Mouse (Mus musculus) liver, embryonic 13.5 days (tissue): ENCODE data around the gene Celf1. TPM values are rescaled to one million over a fixed set of nuclear protein-coding genes. Genes with fewer than 3 reads are reported as not detected.

ENCODE experiments used
- ATAC-seq: fragments of 200-750 bp; cut with Nextera tagmentation; 2 replicates; pipeline ENCODE4 v1.8.0; 2017; ENCODE audit warnings: low read depth, mild to moderate bottlenecking, moderate number of reproducible peaks, moderate library complexity
- DNase-seq: peaks from one replicate; pipeline ENCODE4 v3.0.0; 2022
- H3K27ac ChIP-seq: fragments of 300-500 bp; sonication (generic); 2 replicates; pipeline ENCODE4 v1.5.1; 2015; ENCODE audit warnings: moderate library complexity, mild to moderate bottlenecking, inconsistent platforms
- H3K27me3 ChIP-seq: fragments of 300-500 bp; sonication (generic); 2 replicates; pipeline ENCODE4 v1.6.1; 2015; ENCODE audit warnings: mild to moderate bottlenecking, inconsistent platforms
- H3K36me3 ChIP-seq: fragments of 300-500 bp; sonication (generic); 2 replicates; pipeline ENCODE4 v1.6.1; 2015; ENCODE audit warnings: mild to moderate bottlenecking, inconsistent platforms
- H3K4me1 ChIP-seq: fragments of 300-500 bp; sonication (generic); replicated peaks from 2 replicates; pipeline ENCODE4 v1.6.1; 2015; ENCODE audit warnings: inconsistent platforms
- H3K4me2 ChIP-seq: fragments of 300-500 bp; sonication (generic); 2 replicates; pipeline ENCODE4 v1.6.1; 2015; ENCODE audit warnings: inconsistent platforms, mild to moderate bottlenecking, moderate library complexity
- H3K4me3 ChIP-seq: fragments of 300-500 bp; sonication (generic); replicated peaks from 2 replicates; pipeline ENCODE4 v1.5.1; 2015; ENCODE audit warnings: mild to moderate bottlenecking, inconsistent platforms
- H3K9ac ChIP-seq: fragments of 300-500 bp; sonication (generic); 2 replicates; pipeline ENCODE4 v1.6.1; 2015; ENCODE audit warnings: mild to moderate bottlenecking, inconsistent platforms
- H3K9me3 ChIP-seq: fragments of 300-500 bp; sonication (generic); replicated peaks from 2 replicates; pipeline ENCODE4 v1.6.1; 2016; ENCODE audit warnings: inconsistent platforms
- WGBS: fragments of 180-500 bp; shearing (Covaris S2); methylation state at CpG from one replicate; pipeline ENCODE4 v1.1.7; 2015; ENCODE audit not compliant: insufficient replicate concordance; 5-methylcytosine and 5-hydroxymethylcytosine counted together
- polyA plus RNA-seq: library from polyadenylated mRNA; unstranded; fragments of >200 nt; fragmentation: Nextera tagmentation; extraction: Ambion mirVana; gene quantifications from 2 replicates; pipeline ENCODE4 v1.2.1, GENCODE M21; 2015

Gene Celf1
- polyA plus RNA-seq, 1 experiment from 2014 or later, result 54.9 TPM

GRCm38 (mm10) chr2:90915516-90915915, 24.7 kb upstream of the Celf1 start:
- WGBS, result 59% methylated on average over 1 of the region's 1 CpGs
- no peak for ATAC-seq
- no peaks in the 10 kb centered on the region for H3K9me3 ChIP-seq
- no peak for DNase-seq
- peaks cover 41% of the 10 kb centered on the region for H3K4me1 ChIP-seq
- H3K27me3 ChIP-seq, result no peaks in the 10 kb centered on the region
- H3K9ac ChIP-seq, result peak overlapping the region; percentile 89; the same call in 1 of the 2 replicates
- peak overlapping the region; percentile 92 for H3K4me2 ChIP-seq
- peaks cover 40% of the 10 kb centered on the region for H3K36me3 ChIP-seq
- peak overlapping the region; percentile 48; the same call in 1 of the 2 replicates for H3K27ac ChIP-seq
- no peak overlapping the region for H3K4me3 ChIP-seq

- DNase-seq, result no peak
- Histone ChIP-seq H3K4me2 (peak overlapping the region; percentile 92), H3K4me1 (peaks cover 41% of the 10 kb centered on the region), H3K27ac (peak overlapping the region; percentile 88), H3K27me3 (no peaks in the 10 kb centered on the region), H3K36me3 (peaks cover 29% of the 10 kb centered on the region), H3K9me3 (no peaks in the 10 kb centered on the region), H3K9ac (peak overlapping the region; percentile 89), H3K4me3 (peak overlapping the region; percentile 74)
- WGBS, result 23% methylated on average over 7 of the region's 7 CpGs
- ATAC-seq, result 0 out of 2 replicates have a peak, but pooled peaks have one; percentile 0
These were observed 23.5 kb upstream of the Celf1 start for GRCm38 (mm10) chr2:90916560-90917232.

- peaks cover 24% of the 10 kb centered on the region for H3K36me3 ChIP-seq
- under 1% methylated on average over 73 of the region's 73 CpGs for WGBS
- peak overlapping the region; percentile 88 for H3K27ac ChIP-seq
- no peaks in the 10 kb centered on the region for H3K27me3 ChIP-seq
- H3K4me1 ChIP-seq, result peaks cover 41% of the 10 kb centered on the region
- H3K4me2 ChIP-seq, result peak overlapping the region; percentile 92
- H3K9me3 ChIP-seq, result no peaks in the 10 kb centered on the region
- peak overlapping the region; percentile 89 for H3K9ac ChIP-seq
- ATAC-seq (peak; percentile 91), DNase-seq (peak; percentile 64)
- peak overlapping the region; percentile 74 for H3K4me3 ChIP-seq
These were observed 22.8 kb upstream of the Celf1 start for GRCm38 (mm10) chr2:90917233-90917998.

- Histone ChIP-seq H3K4me1 (peaks cover 41% of the 10 kb centered on the region), H3K4me3 (peak overlapping the region; percentile 74), H3K9ac (peak overlapping the region; percentile 89), H3K27me3 (no peaks in the 10 kb centered on the region), H3K27ac (peak overlapping the region; percentile 88), H3K36me3 (peaks cover 18% of the 10 kb centered on the region), H3K4me2 (peak overlapping the region; percentile 92), H3K9me3 (no peaks in the 10 kb centered on the region)
- ATAC-seq (peak; percentile 77), DNase-seq (no peak)
- WGBS, result 11% methylated on average over 16 of the region's 16 CpGs
These were observed 22.0 kb upstream of the Celf1 start for GRCm38 (mm10) chr2:90917999-90918698.

GRCm38 (mm10) chr2:90921178-90921577, 19.0 kb upstream of the Celf1 start:
- H3K27ac ChIP-seq, result no peak overlapping the region
- H3K4me3 ChIP-seq, result no peak overlapping the region
- H3K27me3 ChIP-seq, result no peaks in the 10 kb centered on the region
- ATAC-seq, result no peak
- H3K4me2 ChIP-seq, result no peak overlapping the region
- DNase-seq, result no peak
- H3K9ac ChIP-seq, result no peak overlapping the region
- 68% methylated on average over 1 of the region's 1 CpGs for WGBS
- peaks cover 22% of the 10 kb centered on the region for H3K4me1 ChIP-seq
- H3K9me3 ChIP-seq, result no peaks in the 10 kb centered on the region
- H3K36me3 ChIP-seq, result no peaks in the 10 kb centered on the region

- H3K27me3 ChIP-seq, result no peaks in the 10 kb centered on the region
- DNase-seq (no peak), ATAC-seq (no peak)
These were observed 17.5 kb upstream of the Celf1 start for GRCm38 (mm10) chr2:90922636-90923035.

GRCm38 (mm10) chr2:90928566-90928965, 11.6 kb upstream of the Celf1 start:
- Histone ChIP-seq H3K36me3 (no peaks in the 10 kb centered on the region), H3K9me3 (no peaks in the 10 kb centered on the region), H3K4me2 (no peak overlapping the region), H3K27me3 (peaks cover 14% of the 10 kb centered on the region; the same call in 1 of the 2 replicates), H3K4me3 (no peak overlapping the region), H3K27ac (no peak overlapping the region), H3K4me1 (no peaks in the 10 kb centered on the region), H3K9ac (no peak overlapping the region)
- no peak for DNase-seq
- WGBS, result 75% methylated on average over 13 of the region's 13 CpGs
- ATAC-seq, result no peak

More at GRCm38 (mm10) chr2:90922636-90923035, 17.5 kb upstream of the Celf1 start:
- no peaks in the 10 kb centered on the region for H3K9me3 ChIP-seq
- no peak overlapping the region for H3K4me3 ChIP-seq
- H3K4me1 ChIP-seq, result peaks cover 10% of the 10 kb centered on the region
- no peak overlapping the region for H3K9ac ChIP-seq
- H3K27ac ChIP-seq, result no peak overlapping the region
- H3K36me3 ChIP-seq, result no peaks in the 10 kb centered on the region
- no peak overlapping the region for H3K4me2 ChIP-seq
- WGBS, result 83% methylated on average over 2 of the region's 2 CpGs

- no peak for DNase-seq
- no peaks in the 10 kb centered on the region for H3K9me3 ChIP-seq
- 55% methylated on average over 8 of the region's 8 CpGs for WGBS
- H3K4me3 ChIP-seq, result no peak overlapping the region
- H3K36me3 ChIP-seq, result no peaks in the 10 kb centered on the region
- H3K9ac ChIP-seq, result no peak overlapping the region
- peaks cover 14% of the 10 kb centered on the region; the same call in 1 of the 2 replicates for H3K27me3 ChIP-seq
- peak overlapping the region; percentile 49 for H3K27ac ChIP-seq
- H3K4me2 ChIP-seq, result peak overlapping the region; percentile 29; the same call in 1 of the 2 replicates
- H3K4me1 ChIP-seq, result no peaks in the 10 kb centered on the region
- peak; percentile 84 for ATAC-seq
These were observed 8.4 kb upstream of the Celf1 start for GRCm38 (mm10) chr2:90931829-90932228.

- Histone ChIP-seq H3K4me2 (peak overlapping the region; percentile 29; the same call in 1 of the 2 replicates), H3K27ac (peak overlapping the region; percentile 29; the same call in 1 of the 2 replicates)
- DNase-seq, result no peak
These were observed 7.9 kb upstream of the Celf1 start for GRCm38 (mm10) chr2:90932273-90932672.

GRCm38 (mm10) chr2:90938362-90938761, 1.8 kb upstream of the Celf1 start:
- H3K9me3 ChIP-seq, result no peaks in the 10 kb centered on the region
- no peaks in the 10 kb centered on the region for H3K27me3 ChIP-seq
- no peak overlapping the region for H3K9ac ChIP-seq
- ATAC-seq (no peak), DNase-seq (no peak)
- H3K4me1 ChIP-seq, result peaks cover 30% of the 10 kb centered on the region
- WGBS, result 60% methylated on average over 3 of the region's 3 CpGs
- H3K36me3 ChIP-seq, result no peaks in the 10 kb centered on the region
- H3K27ac ChIP-seq, result no peak overlapping the region
- H3K4me3 ChIP-seq, result no peak overlapping the region
- no peak overlapping the region for H3K4me2 ChIP-seq

More at GRCm38 (mm10) chr2:90932273-90932672, 7.9 kb upstream of the Celf1 start:
- no peaks in the 10 kb centered on the region for H3K9me3 ChIP-seq
- H3K4me1 ChIP-seq, result no peaks in the 10 kb centered on the region
- H3K36me3 ChIP-seq, result no peaks in the 10 kb centered on the region
- no peak overlapping the region for H3K9ac ChIP-seq
- 36% methylated on average over 2 of the region's 2 CpGs for WGBS
- 0 out of 2 replicates have a peak, but pooled peaks have one; percentile 21 for ATAC-seq
- peaks cover 14% of the 10 kb centered on the region; the same call in 1 of the 2 replicates for H3K27me3 ChIP-seq
- H3K4me3 ChIP-seq, result no peak overlapping the region

- Histone ChIP-seq H3K9me3 (no peaks in the 10 kb centered on the region), H3K4me2 (peak overlapping the region; percentile 84), H3K4me3 (peak overlapping the region; percentile 96), H3K27me3 (no peaks in the 10 kb centered on the region), H3K36me3 (no peaks in the 10 kb centered on the region), H3K9ac (peak overlapping the region; percentile 97), H3K4me1 (peaks cover 44% of the 10 kb centered on the region), H3K27ac (0 out of 2 replicates have a peak overlapping the region, but pooled peaks have one; percentile 12)
- DNase-seq (no peak), ATAC-seq (no peak)
- WGBS, result 42% methylated on average over 8 of the region's 8 CpGs
These were observed 432 bp upstream of the Celf1 start for GRCm38 (mm10) chr2:90939750-90940149.
